Mouse (Mus musculus): ENCODE measurements around the gene Cacnb4.

- no peak for TF ChIP-seq TCF12 (IDR thresholded peaks at IDR 0.05; ENCODE audit: insufficient read depth, poor library complexity, severe bottlenecking)
- no peak for TF ChIP-seq POLR2A (IDR thresholded peaks at IDR 0.05; ENCODE audit: insufficient read length, low read depth)
- TF ChIP-seq MAX (IDR thresholded peaks at IDR 0.05; ENCODE audit: low read depth), result no peak
- TF ChIP-seq USF1 (IDR thresholded peaks at IDR 0.05; ENCODE audit: low read depth), result no peak
- TF ChIP-seq MYOG (IDR thresholded peaks at IDR 0.05; ENCODE audit: control insufficient read depth in 1 of 3, insufficient read depth in 1 of 3, insufficient read length in 2 of 3, low read depth in 2 of 3), result no peak
- no peak for TF ChIP-seq E2F4 (IDR thresholded peaks at IDR 0.05; ENCODE audit: insufficient read depth)
- no peak for TF ChIP-seq CEBPB (IDR thresholded peaks at IDR 0.05; ENCODE audit: insufficient read depth, poor library complexity, severe bottlenecking)
- no peak for TF ChIP-seq MYOD1 (IDR thresholded peaks at IDR 0.05; ENCODE audit: control insufficient read depth in 1 of 3, insufficient read length in 2 of 3, low read depth in 2 of 3)
- TF ChIP-seq TCF3 (IDR thresholded peaks at IDR 0.05; ENCODE audit: insufficient read length, low read depth), result no peak
- TF ChIP-seq POLR2AphosphoS2 (IDR thresholded peaks at IDR 0.05; ENCODE audit: insufficient read length, low read depth), result no peak
- TF ChIP-seq SRF (IDR thresholded peaks at IDR 0.05; ENCODE audit: control insufficient read depth, insufficient read length, low read depth), result no peak
Measured at GRCm38 (mm10) chr2:52676023-52676912, at the start of gene Cacnb4.

Data from myocyte (in vitro differentiated cells).